Mouse (Mus musculus) right cerebral cortex, postnatal 36 days (tissue): ENCODE data around the gene Erg.

ENCODE experiments used
- DNase-seq, 2 experiments: peaks; one replicate each; pipeline ENCODE4 v3.0.0; 2022; ENCODE audit warnings: low spot score in 2 of 2, mixed read lengths in 1 of 2

Gene Erg

DNA sequence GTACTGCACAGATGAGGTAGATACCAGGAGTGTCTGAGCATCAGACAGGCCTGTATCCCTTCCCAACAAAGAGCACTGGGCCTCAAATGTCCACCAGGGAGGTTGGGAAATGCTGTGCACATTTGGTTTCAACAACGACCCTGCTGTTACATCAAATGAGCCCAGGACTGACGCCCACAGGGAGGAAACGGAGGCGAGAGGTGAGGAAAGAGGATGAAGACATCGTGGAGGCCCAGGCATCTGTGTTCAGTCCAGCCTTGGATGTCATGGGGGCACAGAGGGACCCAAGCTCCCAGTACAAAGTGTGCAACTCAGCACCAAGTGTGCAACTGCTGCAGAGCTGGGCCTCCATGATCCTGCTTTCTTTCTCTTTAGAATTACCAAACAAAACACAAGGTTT lies 236.6 kb downstream of the Erg start:
- DNase-seq, result no peak

DNA sequence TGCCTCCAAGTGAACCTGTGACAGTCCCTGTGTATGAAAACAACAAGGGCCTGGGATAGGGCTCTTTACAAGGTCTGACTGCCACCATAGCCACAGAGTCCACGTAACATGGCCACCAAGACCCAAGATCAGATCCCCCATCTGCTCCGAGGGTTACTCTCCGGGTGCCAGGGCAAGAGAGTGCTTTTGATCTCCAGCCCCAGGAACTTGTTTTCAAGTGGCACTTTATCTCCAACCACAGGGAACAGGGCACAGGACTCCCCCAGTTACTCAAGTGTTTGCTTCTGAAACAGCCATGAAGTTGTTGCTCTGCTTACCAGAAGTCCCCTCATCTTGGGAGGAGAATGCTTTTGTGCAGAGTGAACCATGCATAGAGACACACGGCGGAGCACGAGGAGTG lies 237.0 kb downstream of the Erg start:
- DNase-seq, result no peak

DNA sequence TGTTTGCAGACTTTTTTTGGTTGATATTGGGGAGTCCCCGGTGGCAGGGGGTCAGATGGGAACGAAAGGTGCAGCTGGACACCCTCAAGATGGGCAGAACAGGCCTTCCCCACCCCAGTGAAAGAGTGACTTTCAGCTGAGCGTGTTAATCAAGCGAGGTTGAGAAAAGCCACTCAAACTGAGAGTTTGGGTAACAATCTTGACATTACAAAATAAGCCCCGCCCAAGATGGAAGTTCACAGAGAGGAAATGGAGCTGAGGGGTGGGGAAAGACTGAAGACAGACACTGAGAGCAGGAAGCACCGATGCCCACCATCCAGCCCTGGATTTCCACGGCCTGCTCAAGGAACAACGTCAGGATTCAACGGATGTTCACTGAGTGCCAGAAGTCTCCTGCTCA lies 237.8 kb downstream of the Erg start:
- no peak for DNase-seq

DNA sequence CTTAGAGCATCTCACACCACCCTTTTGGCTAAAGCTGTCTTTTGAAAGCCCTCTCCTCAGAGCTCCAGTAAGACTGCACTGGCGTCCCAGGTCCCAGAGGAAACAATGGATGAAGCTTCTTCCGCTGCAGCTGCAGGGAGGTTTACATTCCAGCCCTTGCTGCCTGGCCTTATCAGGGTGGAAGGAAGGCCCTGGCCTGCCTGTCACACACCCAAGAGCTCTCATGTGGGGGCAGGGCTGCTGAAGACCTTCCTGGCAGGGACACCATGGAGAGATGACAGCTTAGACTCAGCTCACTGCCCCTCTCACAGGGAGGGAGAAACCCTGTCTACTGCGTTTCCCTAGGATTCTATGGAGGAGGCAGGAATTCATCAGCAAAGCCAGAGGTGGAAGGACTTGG lies 239.2 kb downstream of the Erg start:
- no peak for DNase-seq

DNA sequence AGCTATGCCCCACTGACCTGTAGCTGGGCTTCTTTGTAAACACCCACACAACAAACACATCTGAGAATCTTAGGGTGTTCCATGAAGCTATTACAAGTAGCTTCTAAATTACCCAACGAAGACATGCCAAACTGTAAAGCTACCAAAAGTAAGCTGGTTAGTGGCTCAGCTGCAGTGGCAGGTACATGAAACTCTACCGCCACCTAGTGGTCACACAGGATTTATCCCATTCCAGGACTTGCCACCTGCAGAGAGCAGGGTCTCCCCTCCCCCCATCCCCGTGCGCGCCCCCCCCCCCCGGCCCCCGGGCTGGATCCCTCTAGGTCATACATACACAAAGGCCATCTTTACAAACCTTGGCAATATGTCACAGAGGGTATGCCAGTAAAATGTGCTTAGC lies 240.5 kb downstream of the Erg start:
- peak; percentile 44 to 48 for DNase-seq

DNA sequence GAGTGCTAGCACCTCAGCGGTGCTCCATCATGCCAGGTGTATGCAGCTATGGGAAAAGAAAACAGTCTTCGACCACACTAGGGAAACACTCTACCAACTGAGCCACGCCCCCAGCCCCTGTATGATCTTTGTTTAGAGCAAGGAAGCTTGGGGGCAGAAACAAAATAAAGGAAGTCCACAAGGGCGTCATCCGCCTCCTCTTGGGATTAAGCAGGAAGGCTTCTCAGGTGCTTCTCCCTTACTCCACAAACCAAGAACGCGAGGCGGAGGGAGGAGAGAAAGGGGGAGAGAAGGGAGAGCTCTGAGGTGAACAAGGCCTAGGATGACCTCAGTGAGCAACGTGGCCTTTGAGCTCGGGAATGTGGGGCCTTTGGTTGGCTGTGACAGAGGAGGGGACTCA lies 241.4 kb downstream of the Erg start:
- no peak for DNase-seq

DNA sequence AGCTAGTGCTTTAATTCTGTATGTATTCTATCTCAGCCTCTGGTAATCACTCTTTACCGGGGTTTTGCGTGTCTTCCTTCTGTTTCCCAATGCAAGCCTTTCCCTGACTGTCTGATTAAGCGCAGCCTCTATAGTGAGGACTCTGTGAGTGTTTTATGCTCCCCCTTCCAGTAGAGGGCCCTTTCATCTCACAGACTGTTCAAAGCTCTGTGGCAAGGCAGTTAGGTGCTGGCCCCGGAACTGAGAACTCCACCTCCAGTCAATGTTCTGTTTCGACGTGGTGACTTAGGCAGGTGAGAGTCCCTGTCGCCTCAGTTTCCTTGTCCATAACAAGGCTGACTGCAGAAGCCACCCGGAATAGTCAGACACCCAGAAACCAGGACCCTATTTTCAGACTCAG lies 244.4 kb downstream of the Erg start:
- DNase-seq, result no peak

DNA sequence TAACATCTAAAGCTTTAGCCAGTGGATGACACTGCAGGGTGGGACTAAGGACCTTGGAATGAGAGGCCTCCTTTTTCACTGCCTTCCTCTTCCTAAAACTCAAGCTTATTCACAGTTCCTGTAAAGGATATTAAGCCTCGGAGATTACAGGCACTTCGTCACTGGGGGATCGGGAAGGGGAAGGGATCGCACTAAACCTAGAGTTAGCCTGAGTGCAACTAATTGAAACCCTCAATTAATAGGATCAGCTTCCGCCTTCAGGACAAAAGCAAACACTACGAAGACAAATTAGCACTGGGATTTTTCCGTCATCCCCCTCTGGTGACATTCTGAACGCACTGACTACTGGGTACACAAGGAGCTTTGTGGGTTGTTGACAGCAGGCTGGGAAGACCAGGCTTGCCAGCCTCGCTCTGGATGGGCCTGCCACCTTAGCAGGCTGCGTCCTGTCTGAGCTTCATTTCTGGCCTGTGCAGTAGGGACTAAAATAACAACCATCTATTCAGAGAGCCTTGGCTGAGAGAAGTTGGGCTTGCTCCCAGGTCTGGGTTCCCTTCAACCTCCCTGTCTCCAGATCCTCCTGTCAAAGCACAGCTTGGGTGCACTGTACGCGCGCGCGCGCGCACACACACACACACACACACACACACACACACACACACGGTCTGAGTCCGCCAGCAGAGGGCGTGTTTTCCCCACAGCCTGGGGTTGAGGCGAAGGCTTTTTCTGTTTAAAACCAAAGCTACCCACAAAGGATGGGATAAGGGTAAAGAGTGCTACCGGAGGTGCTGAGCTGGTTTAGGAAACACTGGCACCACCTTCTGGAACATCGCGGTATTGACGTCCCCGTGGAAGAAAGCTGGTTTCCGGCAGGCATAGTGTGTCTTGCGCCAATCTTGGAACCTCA lies 245.3 kb downstream of the Erg start:
- DNase-seq, result peak; percentile 66 to 73

DNA sequence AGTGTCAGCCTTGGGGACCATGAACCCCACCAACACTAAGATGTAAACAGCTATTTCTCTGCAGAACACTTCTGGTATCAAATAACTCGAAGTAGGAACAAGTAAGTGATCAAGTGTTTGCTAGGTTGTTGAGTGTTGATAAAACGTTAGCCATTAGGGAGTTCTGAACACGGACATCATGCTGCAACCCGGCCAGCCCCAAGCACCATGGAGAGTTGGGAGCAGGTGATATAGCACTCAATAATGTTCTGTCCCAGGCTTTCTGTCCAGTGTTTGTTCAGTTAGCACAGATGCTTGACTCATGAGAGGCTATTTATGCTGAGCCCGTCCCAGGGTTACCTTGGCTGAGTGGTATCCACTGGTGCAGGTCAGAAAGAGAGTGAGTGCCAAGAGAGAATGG lies 254.2 kb downstream of the Erg start:
- DNase-seq, result no peak

DNA sequence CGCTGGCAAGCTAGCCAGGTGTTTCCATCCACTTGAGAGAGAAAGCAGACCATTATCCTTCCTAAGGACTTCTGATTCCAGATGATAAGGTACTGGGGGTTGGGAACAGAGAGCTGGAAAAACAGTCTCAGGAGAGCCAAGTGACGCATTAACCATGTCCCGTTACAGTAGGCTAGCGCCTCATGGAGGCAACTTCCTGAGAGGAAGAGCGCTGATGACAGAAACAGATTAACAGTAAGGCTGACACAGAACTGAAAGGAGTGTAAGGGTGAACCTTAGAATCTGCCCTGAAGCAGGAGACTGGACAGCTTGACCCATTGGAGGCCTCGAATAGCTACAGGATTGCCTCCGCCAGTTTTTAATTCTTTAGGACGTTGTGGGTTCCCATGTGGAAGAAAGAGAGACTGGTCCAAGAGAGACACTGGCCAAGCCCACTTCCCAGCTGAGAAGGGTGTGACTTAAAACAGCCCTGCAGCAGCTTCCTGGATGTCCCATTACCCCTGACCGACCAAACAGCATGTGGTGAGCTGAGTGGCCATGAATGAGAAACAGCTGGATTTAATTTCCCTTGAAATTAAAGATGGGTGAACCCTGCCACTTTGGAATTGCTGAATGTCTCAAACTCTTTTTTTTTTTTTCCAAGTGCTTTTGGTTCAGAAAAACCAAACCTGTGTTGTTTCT lies 264.3 kb downstream of the Erg start:
- no peak for DNase-seq
